Mouse (Mus musculus) olfactory bulb, adult 2 months (tissue): ENCODE measurements around the gene Podn. TPM values are rescaled to one million over a fixed set of nuclear protein-coding genes. Genes with fewer than 3 reads are reported as not detected.
"Not testable (repeated sequence)": the region's sequence is repeated elsewhere in the genome, so short reads cannot be mapped to it uniquely, and the experiment has no call there.

Source experiments
- H3K27ac ChIP-seq: fragments of 200-500 bp; 2 replicates; pipeline ENCODE4 v1.5.1; 2012; ENCODE audit warnings: low read depth, low read length; ENCODE audit not compliant: insufficient read depth
- H3K4me1 ChIP-seq: fragments of 200-500 bp; 2 replicates; pipeline ENCODE4 v1.6.1; 2012; ENCODE audit warnings: low read length; ENCODE audit not compliant: control insufficient read depth, insufficient read depth
- H3K4me3 ChIP-seq: fragments of 200-500 bp; 2 replicates; pipeline ENCODE4 v1.5.1; 2012; ENCODE audit warnings: mild to moderate bottlenecking, low read depth, low read length, moderate library complexity; ENCODE audit not compliant: insufficient read depth
- CTCF ChIP-seq: fragments of 200-500 bp; IDR thresholded peaks from 2 replicates; pipeline ENCODE4 v1.5.1; 2012; ENCODE audit warnings: low read depth, mild to moderate bottlenecking, low read length, moderate library complexity; ENCODE audit not compliant: insufficient read depth
- POLR2A ChIP-seq: fragments of 200-500 bp; IDR thresholded peaks from 2 replicates; pipeline ENCODE4 v1.6.1; 2012; ENCODE audit warnings: mild to moderate bottlenecking, low read depth, low read length, moderate library complexity; ENCODE audit not compliant: insufficient read depth
- WGBS: fragments of 180-500 bp; shearing (Covaris S2); methylation state at CpG from one replicate; pipeline ENCODE4 v1.1.7; 2018; 5-methylcytosine and 5-hydroxymethylcytosine counted together
- polyA plus RNA-seq: library from polyadenylated mRNA; stranded (reverse); fragments of >200 nt; gene quantifications from 2 replicates; pipeline ENCODE4 v1.2.4, GENCODE M21; 2012; ENCODE audit warnings: low replicate concordance; ENCODE audit not compliant: missing spikeins, insufficient read depth, insufficient read length

Podn gene
- not detected in 2 replicates for polyA plus RNA-seq

DNA sequence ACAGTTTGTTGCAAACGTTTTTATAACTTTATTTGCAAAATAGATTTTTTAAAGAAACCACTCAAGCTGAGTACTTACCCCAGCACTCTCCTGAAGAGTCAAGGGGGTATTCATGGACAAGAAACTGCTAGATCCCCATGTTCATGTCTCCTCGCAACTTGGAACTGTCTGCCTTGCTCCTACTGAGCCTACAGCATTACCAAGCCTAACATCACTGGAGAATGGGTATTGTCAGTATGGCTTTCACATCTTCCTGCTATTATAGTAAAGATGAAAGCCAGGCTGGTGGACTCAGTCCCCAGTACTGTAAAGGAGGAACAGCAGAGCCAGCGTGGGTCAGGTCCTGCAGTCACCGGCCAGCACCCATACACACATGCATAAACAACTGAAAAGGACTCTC lies at the start of gene Podn:
Gene Podn (minus strand): TSS at position 101 of the 400 bp plus-strand sequence.
- TF ChIP-seq CTCF (no peak), POLR2A (no peak)
- 89% methylated on average over 4 of the region's 4 CpGs for WGBS

GRCm38 (mm10) chr4:108145554-108145953 lies 49.3 kb upstream of the Podn start:
- not testable (repeated sequence) for H3K27ac ChIP-seq, H3K4me1 ChIP-seq, H3K4me3 ChIP-seq
- WGBS, result 47% methylated on average over 3 of the region's 3 CpGs

More for the DNA sequence above, at the start of gene Podn:
- no peaks in the 10 kb centered on the region for H3K4me1 ChIP-seq
- H3K27ac ChIP-seq, result no peak within 1 kb of the TSS
- no peak within 1 kb of the TSS for H3K4me3 ChIP-seq

GRCm38 (mm10) chr4:108144880-108145279 lies 48.6 kb upstream of the Podn start, which contains the start of gene Scp2:
Scp2 (minus strand) TSS chr4:108144998.
- H3K4me1 ChIP-seq, result no peaks in the 10 kb centered on the region
- TF ChIP-seq POLR2A (no peak), CTCF (no peak)
- 89% methylated on average over 1 of the region's 1 CpGs for WGBS
- no peak within 1 kb of the TSS for H3K27ac ChIP-seq
- no peak within 1 kb of the TSS for H3K4me3 ChIP-seq

GRCm38 (mm10) chr4:108143778-108144177 lies 47.5 kb upstream of the Podn start:
- Histone ChIP-seq H3K4me3 (no peak overlapping the region), H3K4me1 (no peaks in the 10 kb centered on the region), H3K27ac (no peak overlapping the region)
- TF ChIP-seq POLR2A (no peak), CTCF (no peak)

DNA sequence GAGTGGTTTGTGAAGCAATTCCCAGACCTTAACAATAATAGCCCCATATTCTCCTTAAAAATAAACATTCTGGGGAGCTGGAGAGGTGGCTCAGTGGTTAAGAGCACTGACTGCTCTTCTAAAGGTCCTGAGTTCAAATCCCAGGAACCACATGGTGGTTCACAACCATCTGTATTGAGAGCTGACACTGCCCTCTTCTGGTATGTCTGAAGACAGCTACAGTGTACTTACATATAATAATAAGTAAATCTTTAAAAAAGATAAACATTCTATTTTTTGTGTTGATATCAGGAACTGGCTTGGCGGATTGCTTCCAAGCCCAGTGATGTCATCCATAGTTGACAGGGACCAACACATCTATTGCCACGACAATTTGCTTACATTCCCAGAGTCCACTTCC lies 46.9 kb upstream of the Podn start:
- H3K4me1 ChIP-seq, H3K4me3 ChIP-seq, H3K27ac ChIP-seq: not testable (repeated sequence)
- 90% methylated on average over 2 of the region's 2 CpGs for WGBS

DNA sequence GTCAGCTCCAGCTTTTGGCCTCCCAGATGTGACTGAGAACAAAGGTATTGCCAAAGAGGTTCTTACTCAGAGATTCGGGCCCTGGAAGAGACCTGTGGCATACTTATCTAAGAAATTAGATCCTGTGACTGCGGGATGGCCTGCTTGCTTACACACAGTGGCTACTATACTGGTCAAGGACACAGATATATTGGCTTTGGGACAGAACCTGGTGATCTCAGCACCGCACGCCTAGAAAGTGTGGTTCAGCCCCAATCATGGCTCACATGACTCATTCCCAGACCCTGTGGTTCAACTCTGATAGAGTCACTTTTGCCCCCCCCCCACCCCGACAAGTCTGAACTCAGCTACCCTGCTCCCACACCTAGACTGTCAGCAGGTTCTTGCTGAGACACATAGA lies 40.7 kb upstream of the Podn start:
- no peak overlapping the region for H3K27ac ChIP-seq
- no peak overlapping the region for H3K4me3 ChIP-seq
- no peaks in the 10 kb centered on the region for H3K4me1 ChIP-seq
- 90% methylated on average over 5 of the region's 5 CpGs for WGBS
- TF ChIP-seq POLR2A (no peak), CTCF (no peak)

DNA sequence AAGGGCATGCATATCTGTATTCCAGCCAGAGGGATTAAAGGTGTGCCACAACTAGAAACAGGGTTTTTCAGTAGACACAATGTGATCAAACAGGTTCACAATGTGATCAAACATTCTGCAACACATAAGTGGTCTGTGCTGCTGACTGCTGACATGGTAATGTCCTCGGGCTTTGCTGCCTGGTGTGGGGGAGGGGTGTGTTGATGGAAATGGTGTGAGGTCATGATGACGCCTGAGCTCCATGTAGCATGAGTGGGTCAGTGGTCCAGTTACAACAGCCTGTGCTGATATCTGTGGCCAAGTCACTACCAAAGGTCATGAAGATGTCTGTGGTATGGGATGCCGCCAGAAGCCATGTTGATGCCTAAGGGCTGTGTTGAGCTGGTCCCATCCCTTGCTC lies 34.2 kb upstream of the Podn start:
- H3K4me3 ChIP-seq, result no peak overlapping the region
- H3K4me1 ChIP-seq, result no peaks in the 10 kb centered on the region
- WGBS, result 91% methylated on average over 3 of the region's 3 CpGs
- TF ChIP-seq CTCF (no peak), POLR2A (no peak)
- H3K27ac ChIP-seq, result no peak overlapping the region

- 92% methylated on average over 2 of the region's 2 CpGs for WGBS
- no peaks in the 10 kb centered on the region for H3K4me1 ChIP-seq
- TF ChIP-seq POLR2A (no peak), CTCF (no peak)
- H3K27ac ChIP-seq, result no peak overlapping the region
- H3K4me3 ChIP-seq, result no peak overlapping the region
These were observed 32.1 kb upstream of the Podn start for GRCm38 (mm10) chr4:108128339-108128738.

DNA sequence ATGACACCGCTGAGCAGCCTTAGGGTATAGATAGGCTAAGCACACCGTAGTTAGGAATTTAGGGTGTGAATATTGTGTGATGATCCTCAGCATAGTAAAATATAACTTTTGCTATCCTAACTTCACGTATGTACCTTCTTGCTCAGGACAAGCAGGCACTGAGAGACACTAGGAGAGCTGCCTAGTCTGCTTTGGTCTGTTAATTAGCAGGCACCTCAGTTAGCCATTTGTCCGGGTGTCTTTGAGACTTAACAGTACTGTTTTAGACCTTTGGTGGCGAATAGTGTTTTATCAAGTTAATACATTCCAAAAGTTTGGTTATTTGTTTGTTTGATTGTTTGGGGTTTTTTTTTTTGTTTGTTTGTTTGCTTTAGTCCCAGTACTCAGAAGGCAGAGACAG lies 31.3 kb upstream of the Podn start:
- WGBS, result 88% methylated on average over 5 of the region's 5 CpGs
- H3K4me1 ChIP-seq, result no peaks in the 10 kb centered on the region
- no peak overlapping the region for H3K4me3 ChIP-seq
- TF ChIP-seq POLR2A (no peak), CTCF (no peak)
- no peak overlapping the region for H3K27ac ChIP-seq

GRCm38 (mm10) chr4:108126260-108126659 lies 30.0 kb upstream of the Podn start:
- Histone ChIP-seq H3K4me1 (no peaks in the 10 kb centered on the region), H3K27ac (no peak overlapping the region), H3K4me3 (no peak overlapping the region)
- TF ChIP-seq CTCF (no peak), POLR2A (no peak)
- WGBS, result 90% methylated on average over 4 of the region's 4 CpGs

DNA sequence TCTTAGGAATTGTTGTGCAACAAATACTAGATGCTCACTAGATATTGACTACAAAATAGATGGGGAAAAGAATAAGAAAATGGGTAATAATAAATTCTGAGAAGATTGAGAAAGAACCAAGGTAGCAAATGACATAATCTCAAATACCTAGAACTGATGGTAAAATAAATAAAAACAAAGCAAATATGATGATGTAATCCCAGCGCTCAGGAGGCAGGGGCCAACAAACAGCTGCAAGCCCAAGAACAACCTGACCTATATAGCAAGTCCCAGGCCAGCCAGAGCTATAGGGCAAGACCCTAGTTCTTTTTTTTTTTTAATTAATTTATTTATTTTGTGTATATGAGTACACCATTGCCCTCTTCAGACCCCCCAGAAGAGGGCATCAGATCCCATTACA lies 27.9 kb upstream of the Podn start:
- no peaks in the 10 kb centered on the region for H3K4me1 ChIP-seq
- H3K4me3 ChIP-seq, result no peak overlapping the region
- 88% methylated on average over 1 of the region's 1 CpGs for WGBS
- TF ChIP-seq POLR2A (no peak), CTCF (no peak)
- H3K27ac ChIP-seq, result no peak overlapping the region
